Mouse (Mus musculus) hindbrain, embryonic 13.5 days (tissue): ENCODE results near the gene Ly6g5b. TPM values are rescaled to one million over a fixed set of nuclear protein-coding genes. Genes with fewer than 3 reads are reported as not detected.

Experiments
- ATAC-seq: fragments of 200-750 bp; cut with Nextera tagmentation; 2 replicates; pipeline ENCODE4 v1.8.0; 2017; ENCODE audit warnings: moderate TSS enrichment; ENCODE audit not compliant: low FRiP score
- H3K27ac ChIP-seq: fragments of 300-500 bp; sonication (generic); 2 replicates; pipeline ENCODE4 v1.5.1; 2015; ENCODE audit warnings: inconsistent platforms, mild to moderate bottlenecking, moderate library complexity
- H3K27me3 ChIP-seq: fragments of 300-500 bp; sonication (generic); 2 replicates; pipeline ENCODE4 v1.6.1; 2015; ENCODE audit warnings: mild to moderate bottlenecking, inconsistent platforms
- H3K36me3 ChIP-seq: fragments of 300-500 bp; sonication (generic); 2 replicates; pipeline ENCODE4 v1.6.1; 2015; ENCODE audit warnings: mild to moderate bottlenecking, inconsistent platforms
- H3K4me1 ChIP-seq: fragments of 300-500 bp; sonication (generic); replicated peaks from 2 replicates; pipeline ENCODE4 v1.6.1; 2015; ENCODE audit warnings: inconsistent platforms
- H3K4me2 ChIP-seq: fragments of 300-500 bp; sonication (generic); 2 replicates; pipeline ENCODE4 v1.6.1; 2015; ENCODE audit warnings: inconsistent platforms, mild to moderate bottlenecking, moderate library complexity
- H3K4me3 ChIP-seq: fragments of 300-500 bp; sonication (generic); 2 replicates; pipeline ENCODE4 v1.5.1; 2015; ENCODE audit warnings: mild to moderate bottlenecking, inconsistent platforms
- H3K9ac ChIP-seq: fragments of 300-500 bp; sonication (generic); 2 replicates; pipeline ENCODE4 v1.6.1; 2015; ENCODE audit warnings: mild to moderate bottlenecking, inconsistent platforms
- H3K9me3 ChIP-seq: fragments of 300-500 bp; sonication (generic); 2 replicates; pipeline ENCODE4 v1.6.1; 2016; ENCODE audit warnings: inconsistent platforms
- WGBS: fragments of 180-500 bp; shearing (Covaris S2); methylation state at CpG from one replicate; pipeline ENCODE4 v1.1.7; 2015; 5-methylcytosine and 5-hydroxymethylcytosine counted together
- polyA plus RNA-seq: library from polyadenylated mRNA; unstranded; fragments of >200 nt; fragmentation: Nextera tagmentation; extraction: Ambion mirVana; gene quantifications from 2 replicates; pipeline ENCODE4 v1.2.1, GENCODE M21; 2015

Gene Ly6g5b
- polyA plus RNA-seq, 1 experiment from 2014 or later: 1.1 TPM

GRCm38 (mm10) chr17:35066084-35066483 lies 49.1 kb downstream of the Ly6g5b start, which contains the start of gene Mpig6b:
Mpig6b (minus strand) TSS chr17:35066184.
- Histone ChIP-seq H3K4me3 (peak within 1 kb of the TSS; percentile 24), H3K9ac (peak within 1 kb of the TSS; percentile 57), H3K4me1 (peaks cover 23% of the 10 kb centered on the region), H3K27ac (no peak within 1 kb of the TSS), H3K9me3 (no peaks in the 10 kb centered on the region), H3K27me3 (peaks cover 73% of the 10 kb centered on the region), H3K36me3 (peaks cover 22% of the 10 kb centered on the region), H3K4me2 (peak within 1 kb of the TSS; percentile 53)
- 47% methylated on average over 10 of the region's 10 CpGs for WGBS
- ATAC-seq: no peak

- Histone ChIP-seq H3K9me3 (no peaks in the 10 kb centered on the region), H3K4me2 (peak within 1 kb of the TSS; percentile 53), H3K27ac (no peak within 1 kb of the TSS), H3K27me3 (peaks cover 73% of the 10 kb centered on the region), H3K36me3 (peaks cover 30% of the 10 kb centered on the region), H3K4me3 (peak within 1 kb of the TSS; percentile 24), H3K9ac (peak within 1 kb of the TSS; percentile 57), H3K4me1 (peaks cover 31% of the 10 kb centered on the region)
- 1% methylated on average over 48 of the region's 48 CpGs for WGBS
- ATAC-seq: no peak
These were observed 50.0 kb downstream of the Ly6g5b start, which contains the start of gene Ly6g6c for GRCm38 (mm10) chr17:35064951-35065947. Ly6g6c (plus strand) TSS chr17:35065388.

GRCm38 (mm10) chr17:35064378-35064877 lies 50.8 kb downstream of the Ly6g5b start:
- H3K27me3 ChIP-seq: peaks cover 73% of the 10 kb centered on the region
- H3K4me3 ChIP-seq: peak overlapping the region; percentile 24
- ATAC-seq: no peak

More at GRCm38 (mm10) chr17:35064378-35064877, 50.8 kb downstream of the Ly6g5b start:
- 42% methylated on average over 10 of the region's 10 CpGs for WGBS
- H3K36me3 ChIP-seq: peaks cover 30% of the 10 kb centered on the region
- H3K27ac ChIP-seq: no peak overlapping the region
- peak overlapping the region; percentile 53 for H3K4me2 ChIP-seq
- peak overlapping the region; percentile 36 for H3K9ac ChIP-seq
- no peaks in the 10 kb centered on the region for H3K9me3 ChIP-seq
- peaks cover 38% of the 10 kb centered on the region for H3K4me1 ChIP-seq

Other genes starting within 250 kb of the Ly6g5b start
- 13.5 and 13.9 TPM in 2 replicates for gene Zbtb12, start 235.9 kb downstream of the Ly6g5b start, polyA plus RNA-seq
- gene Gm20547, start 233.4 kb downstream of the Ly6g5b start, polyA plus RNA-seq: 0.10 TPM in 1 of 2 replicates, not detected in the other
- gene C2, start 217.2 kb downstream of the Ly6g5b start, polyA plus RNA-seq: 1.4 and 2.3 TPM in 2 replicates
- gene Ehmt2, start 217.0 kb downstream of the Ly6g5b start, polyA plus RNA-seq: 90.1 and 98.0 TPM in 2 replicates
- 0.17 TPM in 1 of 2 replicates, not detected in the other for gene Slc44a4, start 201.0 kb downstream of the Ly6g5b start, polyA plus RNA-seq
- gene Neu1, start 184.2 kb downstream of the Ly6g5b start, polyA plus RNA-seq: 30.6 and 31.5 TPM in 2 replicates
- gene Hspa1b, start 156.2 kb downstream of the Ly6g5b start, polyA plus RNA-seq: 0.26 and 0.32 TPM in 2 replicates
- gene Gm20481, start 145.5 kb downstream of the Ly6g5b start, polyA plus RNA-seq: not detected in 2 replicates
- gene Hspa1a, start 143.3 kb downstream of the Ly6g5b start, polyA plus RNA-seq: 4.0 and 4.6 TPM in 2 replicates
- 0.85 and 1.1 TPM in 2 replicates for gene Hspa1l, start 142.7 kb downstream of the Ly6g5b start, polyA plus RNA-seq
- gene Lsm2, start 133.6 kb downstream of the Ly6g5b start, polyA plus RNA-seq: 112 and 117 TPM in 2 replicates
- 57.3 TPM in 2 replicates for gene Vars, start 114.4 kb downstream of the Ly6g5b start, polyA plus RNA-seq
- gene Vwa7, start 98.8 kb downstream of the Ly6g5b start, polyA plus RNA-seq: 0.16 and 0.18 TPM in 2 replicates
- gene Sapcd1, start 87.4 kb downstream of the Ly6g5b start, polyA plus RNA-seq: 2.5 and 2.9 TPM in 2 replicates
- gene Msh5, start 68.7 kb downstream of the Ly6g5b start, polyA plus RNA-seq: 2.7 and 3.5 TPM in 2 replicates
- gene Clic1, start 65.5 kb downstream of the Ly6g5b start, polyA plus RNA-seq: 100 and 102 TPM in 2 replicates
- 420 and 426 TPM in 2 replicates for gene Ddah2, start 56.4 kb downstream of the Ly6g5b start, polyA plus RNA-seq
- gene Ly6g6c, start 50.0 kb downstream of the Ly6g5b start, polyA plus RNA-seq: not detected in 2 replicates
- 0.25 and 0.31 TPM in 2 replicates for gene Mpig6b, start 49.2 kb downstream of the Ly6g5b start, polyA plus RNA-seq
- 0.45 TPM in 1 of 2 replicates, not detected in the other for gene Ly6g6e, start 38.5 kb downstream of the Ly6g5b start, polyA plus RNA-seq
- gene Ly6g6d, start 37.4 kb downstream of the Ly6g5b start, polyA plus RNA-seq: 0.61 and 1.1 TPM in 2 replicates
- 0.19 and 0.28 TPM in 2 replicates for gene Ly6g6f, start 29.8 kb downstream of the Ly6g5b start, polyA plus RNA-seq
- 86.9 and 93.8 TPM in 2 replicates for gene Abhd16a, start 26.2 kb downstream of the Ly6g5b start, polyA plus RNA-seq
- gene Ly6g5c, start 7.1 kb downstream of the Ly6g5b start, polyA plus RNA-seq: 0.36 TPM in 1 of 2 replicates, not detected in the other
- 21.6 and 24.4 TPM in 2 replicates for gene Gpank1, start 6.0 kb upstream of the Ly6g5b start, polyA plus RNA-seq
- 317 and 322 TPM in 2 replicates for gene Csnk2b, start 6.6 kb upstream of the Ly6g5b start, polyA plus RNA-seq
- gene D17H6S53E, start 10.9 kb upstream of the Ly6g5b start, polyA plus RNA-seq: 10.2 and 11.2 TPM in 2 replicates
- 0.34 and 0.84 TPM in 2 replicates for gene Apom, start 16.6 kb upstream of the Ly6g5b start, polyA plus RNA-seq
- 76.5 and 81.9 TPM in 2 replicates for gene Bag6, start 19.8 kb upstream of the Ly6g5b start, polyA plus RNA-seq
- gene Prrc2a, start 49.5 kb upstream of the Ly6g5b start, polyA plus RNA-seq: 181 and 196 TPM in 2 replicates
- gene Aif1, start 60.6 kb upstream of the Ly6g5b start, polyA plus RNA-seq: 8.7 and 11.6 TPM in 2 replicates
- 6.8 and 8.9 TPM in 2 replicates for gene Lst1, start 73.0 kb upstream of the Ly6g5b start, polyA plus RNA-seq
- 0.44 and 0.52 TPM in 2 replicates for gene Ltb, start 79.0 kb upstream of the Ly6g5b start, polyA plus RNA-seq
- not detected in 2 replicates for gene Tnf, start 86.6 kb upstream of the Ly6g5b start, polyA plus RNA-seq
- 0.23 and 0.27 TPM in 2 replicates for gene Lta, start 89.9 kb upstream of the Ly6g5b start, polyA plus RNA-seq
- gene Gm16181, start 105.4 kb upstream of the Ly6g5b start, polyA plus RNA-seq: 0.57 and 0.83 TPM in 2 replicates
- 52.4 and 54.2 TPM in 2 replicates for gene Atp6v1g2, start 118.2 kb upstream of the Ly6g5b start, polyA plus RNA-seq
- 8.4 and 10.8 TPM in 2 replicates for gene Nfkbil1, start 120.4 kb upstream of the Ly6g5b start, polyA plus RNA-seq
- gene Ddx39b, start 126.3 kb upstream of the Ly6g5b start, polyA plus RNA-seq: 391 and 410 TPM in 2 replicates
- gene H2-D1, start 147.3 kb upstream of the Ly6g5b start, polyA plus RNA-seq: 73.4 and 73.6 TPM in 2 replicates
- 0.14 and 0.30 TPM in 2 replicates for gene H2-Q1, start 205.0 kb upstream of the Ly6g5b start, polyA plus RNA-seq
- 0.68 and 1.0 TPM in 2 replicates for gene H2-Q2, start 226.8 kb upstream of the Ly6g5b start, polyA plus RNA-seq